Mouse (Mus musculus): ENCODE measurements around the gene Lrg1.

DNA sequence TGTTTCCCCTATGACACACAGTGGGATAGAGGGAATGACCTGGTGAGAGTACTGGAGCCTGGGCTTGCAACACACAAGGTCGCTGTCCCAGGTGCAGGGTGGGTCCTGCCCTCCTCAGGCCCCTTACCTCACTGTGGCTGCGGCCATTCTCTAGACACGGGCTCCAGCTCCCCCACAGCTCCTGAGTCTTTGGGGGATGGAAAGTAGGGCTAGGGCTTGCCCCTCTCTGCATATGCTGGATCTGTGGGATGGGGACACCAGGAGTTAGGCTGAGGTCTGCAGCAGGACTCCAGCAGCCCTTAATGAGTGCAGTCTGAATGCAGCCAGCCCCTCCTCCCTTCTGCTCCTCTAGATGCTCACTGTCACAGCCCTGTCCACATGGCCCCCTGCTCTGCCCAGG lies 9.1 kb downstream of the Lrg1 start:
- no peak for TF ChIP-seq CTCF (IDR thresholded peaks at IDR 0.05; ENCODE audit: extremely low read depth, insufficient read depth, insufficient read length, insufficient replicate concordance)
- TF ChIP-seq POLR2A (IDR thresholded peaks at IDR 0.05; ENCODE audit: low read depth, low read length), result no peak
